Comparison of ENCODE assay signal across 12 mouse cellular contexts in genomic region chr10:37988297-37989263, GRCm38 (mm10).
DNase-seq lines count a peak whose midpoint lies in the region; ATAC-seq and TF ChIP-seq lines count a peak whose summit lies in the region.
"Had no signal": no experiment of that assay in that cellular context is flagged by ENCODE, and none has a peak within 500 bp of the region (broad histone marks: within the 10 kb centered on the region; RNA-seq: fewer than 3 reads in every experiment).

No protein-coding gene starts in this region.

- no peaks in the 10 kb centered on the region for H3K4me1 ChIP-seq in forebrain, postnatal 0 days (ENCODE audit: insufficient read depth)
- no peaks in the 10 kb centered on the region for H3K4me1 ChIP-seq in hindbrain, postnatal 0 days (ENCODE audit: insufficient read depth, low read length)
- H3K4me1 ChIP-seq: embryonic facial prominence, embryonic 13.5 days; limb, embryonic 12.5 days had no signal

- DNase-seq in R1 (ENCODE audit: low read depth, low spot score) (peak; percentile 17), adipocyte (ENCODE audit: low spot score) (peak; percentile 42)
- peak; percentile 28 for DNase-seq in forebrain, postnatal 0 days
- DNase-seq in hindbrain, postnatal 0 days (ENCODE audit: low spot score), result peak; percentile 53
- DNase-seq in urinary bladder, postnatal 10 days (ENCODE audit: low spot score), result no peak
- DNase-seq in urinary bladder, postnatal 14 days (ENCODE audit: low spot score), result no peak
- no peak for DNase-seq in gastrocnemius, postnatal 4 days (ENCODE audit: low spot score in 2 of 2)
- DNase-seq: gastrocnemius, postnatal 10 days; kidney, postnatal 4 days had no signal

- H3K4me2 ChIP-seq in forebrain, postnatal 0 days (ENCODE audit: low read depth), result no peak overlapping the region
- peak overlapping the region; percentile 10; the same call in 1 of the 2 replicates for H3K4me2 ChIP-seq in hindbrain, postnatal 0 days (ENCODE audit: low read depth, low read length)
- H3K4me2 ChIP-seq: embryonic facial prominence, embryonic 13.5 days; limb, embryonic 12.5 days had no signal

- no peak for TF ChIP-seq CTCF in forebrain, postnatal 0 days (IDR thresholded peaks at IDR 0.05; ENCODE audit: low read depth)
- no peak for TF ChIP-seq CTCF in hindbrain, postnatal 0 days (IDR thresholded peaks at IDR 0.05; ENCODE audit: low read depth)

- peak; percentile 66; the same call in 1 of the 2 replicates for ATAC-seq in forebrain, postnatal 0 days
- 0 out of 2 replicates have a peak, but pooled peaks have one; percentile 49 for ATAC-seq in hindbrain, postnatal 0 days
- ATAC-seq: lung, postnatal 0 days had no signal

- H3K4me3 ChIP-seq in forebrain, postnatal 0 days (ENCODE audit: low read depth, low read length), result no peak overlapping the region
- H3K4me3 ChIP-seq in hindbrain, postnatal 0 days (ENCODE audit: low read length), result no peak overlapping the region
- H3K4me3 ChIP-seq: embryonic facial prominence, embryonic 13.5 days; limb, embryonic 12.5 days had no signal

- WGBS in forebrain, postnatal 0 days, result 43% methylated on average over 11 of the region's 11 CpGs
- 35% methylated on average over 11 of the region's 11 CpGs for WGBS in hindbrain, postnatal 0 days

- no peaks in the 10 kb centered on the region for H3K9me3 ChIP-seq in forebrain, postnatal 0 days (ENCODE audit: low read length)
- no peaks in the 10 kb centered on the region for H3K9me3 ChIP-seq in hindbrain, postnatal 0 days (ENCODE audit: low read length)
- H3K9me3 ChIP-seq: embryonic facial prominence, embryonic 13.5 days; limb, embryonic 12.5 days had no signal

- H3K9ac ChIP-seq in forebrain, postnatal 0 days, result no peak overlapping the region
- H3K9ac ChIP-seq in hindbrain, postnatal 0 days (replicated peaks; ENCODE audit: low read length), result no peak overlapping the region
- H3K9ac ChIP-seq: embryonic facial prominence, embryonic 13.5 days; limb, embryonic 12.5 days had no signal

- no peaks in the 10 kb centered on the region for H3K27me3 ChIP-seq in forebrain, postnatal 0 days (ENCODE audit: insufficient read depth, low read length)
- H3K27me3 ChIP-seq in hindbrain, postnatal 0 days (ENCODE audit: insufficient read depth, low read length), result no peaks in the 10 kb centered on the region
- H3K27me3 ChIP-seq: embryonic facial prominence, embryonic 13.5 days; limb, embryonic 12.5 days had no signal

- H3K36me3 ChIP-seq in forebrain, postnatal 0 days (ENCODE audit: insufficient read depth), result no peaks in the 10 kb centered on the region
- no peaks in the 10 kb centered on the region for H3K36me3 ChIP-seq in hindbrain, postnatal 0 days (ENCODE audit: insufficient read depth, low read length)
- H3K36me3 ChIP-seq: embryonic facial prominence, embryonic 13.5 days; limb, embryonic 12.5 days had no signal

- no peak overlapping the region for H3K27ac ChIP-seq in forebrain, postnatal 0 days (ENCODE audit: low read depth, low read length)
- H3K27ac ChIP-seq in hindbrain, postnatal 0 days, result no peak overlapping the region
- H3K27ac ChIP-seq: embryonic facial prominence, embryonic 13.5 days; limb, embryonic 12.5 days had no signal

Comparison
In these comparisons a context has a peak if more than half of its experiments do, and no peak if none do; other contexts are left out.
1. DNase-seq: peak in R1 (single experiment), adipocyte (single experiment), forebrain, postnatal 0 days (single experiment) and hindbrain, postnatal 0 days (single experiment); none in urinary bladder, postnatal 10 days (single experiment), urinary bladder, postnatal 14 days (single experiment) and gastrocnemius, postnatal 4 days (0 of 2).